Mouse (Mus musculus): ENCODE measurements at regions not wholly inside any gene's neighbourhood (a gene's known extent, or its start where the extent isn't known, plus 50 kb on each side); places are given as distances from the start of the nearest gene placed in this dataset.
A peak's percentile ranks its signal among the peaks of the same experiment; 100 is the strongest.
"Not testable (repeated sequence)": the region's sequence is repeated elsewhere in the genome, so short reads cannot be mapped to it uniquely, and the experiment has no call there.

- H3K27me3 ChIP-seq (ENCODE audit: control insufficient read depth, insufficient read depth, low read length); H3K9me3 ChIP-seq (ENCODE audit: control insufficient read depth, low read length); DNase-seq (ENCODE audit: low spot score); H3K27ac ChIP-seq (ENCODE audit: low read depth, low read length); H3K4me1 ChIP-seq (replicated peaks; ENCODE audit: control insufficient read depth, insufficient read depth, low read length); H3K4me3 ChIP-seq (ENCODE audit: low read depth, low read length); H3K36me3 ChIP-seq (ENCODE audit: control insufficient read depth, insufficient read depth, low read length); H3K9ac ChIP-seq (ENCODE audit: low read depth, low read length); H3K4me2 ChIP-seq (replicated peaks; ENCODE audit: low read depth, low read length); ATAC-seq (ENCODE audit: low FRiP score): not testable (repeated sequence)
- 83% methylated on average over 3 of the region's 3 CpGs for WGBS
Observed at GRCm38 (mm10) chr16:21102033-21102432, 51.8 kb downstream of the Teddm3 start.

- not testable (repeated sequence) for H3K4me1 ChIP-seq (replicated peaks; ENCODE audit: control insufficient read depth, insufficient read depth, low read length); H3K9me3 ChIP-seq (ENCODE audit: control insufficient read depth, low read length); H3K27ac ChIP-seq (ENCODE audit: low read depth, low read length); H3K4me2 ChIP-seq (replicated peaks; ENCODE audit: low read depth, low read length); H3K36me3 ChIP-seq (ENCODE audit: control insufficient read depth, insufficient read depth, low read length); DNase-seq (ENCODE audit: low spot score); H3K27me3 ChIP-seq (ENCODE audit: control insufficient read depth, insufficient read depth, low read length); ATAC-seq (ENCODE audit: low FRiP score); H3K9ac ChIP-seq (ENCODE audit: low read depth, low read length); H3K4me3 ChIP-seq (ENCODE audit: low read depth, low read length)
- 88% methylated on average over 2 of the region's 2 CpGs for WGBS
Observed at GRCm38 (mm10) chr16:21100126-21100525, 53.7 kb downstream of the Teddm3 start.

GRCm38 (mm10) chr16:21074779-21075148 lies 79.0 kb downstream of the Teddm3 start:
- no peak overlapping the region for H3K27ac ChIP-seq (ENCODE audit: low read depth, low read length)
- no peaks in the 10 kb centered on the region for H3K4me1 ChIP-seq (replicated peaks; ENCODE audit: control insufficient read depth, insufficient read depth, low read length)
- H3K4me3 ChIP-seq (ENCODE audit: low read depth, low read length): no peak overlapping the region
- WGBS: 70% methylated on average over 5 of the region's 5 CpGs
- no peak for DNase-seq (ENCODE audit: low spot score)
- ATAC-seq (ENCODE audit: low FRiP score): no peak
- no peaks in the 10 kb centered on the region for H3K36me3 ChIP-seq (ENCODE audit: control insufficient read depth, insufficient read depth, low read length)
- H3K9ac ChIP-seq (ENCODE audit: low read depth, low read length): no peak overlapping the region
- H3K27me3 ChIP-seq (ENCODE audit: control insufficient read depth, insufficient read depth, low read length): no peaks in the 10 kb centered on the region
- no peaks in the 10 kb centered on the region for H3K9me3 ChIP-seq (ENCODE audit: control insufficient read depth, low read length)
- H3K4me2 ChIP-seq (replicated peaks; ENCODE audit: low read depth, low read length): no peak overlapping the region

- not testable (repeated sequence) for H3K4me3 ChIP-seq (ENCODE audit: low read depth, low read length); H3K27ac ChIP-seq (ENCODE audit: low read depth, low read length); H3K27me3 ChIP-seq (ENCODE audit: control insufficient read depth, insufficient read depth, low read length); H3K4me2 ChIP-seq (replicated peaks; ENCODE audit: low read depth, low read length); H3K36me3 ChIP-seq (ENCODE audit: control insufficient read depth, insufficient read depth, low read length); H3K4me1 ChIP-seq (replicated peaks; ENCODE audit: control insufficient read depth, insufficient read depth, low read length); H3K9me3 ChIP-seq (ENCODE audit: control insufficient read depth, low read length); H3K9ac ChIP-seq (ENCODE audit: low read depth, low read length)
- DNase-seq (ENCODE audit: low spot score): peak; percentile 10
- WGBS: 27% methylated on average over 8 of the region's 10 CpGs
- ATAC-seq (ENCODE audit: low FRiP score): peak; percentile 63
Observed at GRCm38 (mm10) chr16:21074082-21074778, 79.6 kb downstream of the Teddm3 start.

- Histone ChIP-seq H3K9me3 (ENCODE audit: control insufficient read depth, low read length) (no peaks in the 10 kb centered on the region), H3K4me1 (replicated peaks; ENCODE audit: control insufficient read depth, insufficient read depth, low read length) (no peaks in the 10 kb centered on the region), H3K27ac (ENCODE audit: low read depth, low read length) (no peak overlapping the region), H3K4me3 (ENCODE audit: low read depth, low read length) (no peak overlapping the region), H3K36me3 (ENCODE audit: control insufficient read depth, insufficient read depth, low read length) (no peaks in the 10 kb centered on the region), H3K27me3 (ENCODE audit: control insufficient read depth, insufficient read depth, low read length) (no peaks in the 10 kb centered on the region), H3K4me2 (replicated peaks; ENCODE audit: low read depth, low read length) (no peak overlapping the region), H3K9ac (ENCODE audit: low read depth, low read length) (no peak overlapping the region)
- DNase-seq (ENCODE audit: low spot score) (no peak), ATAC-seq (ENCODE audit: low FRiP score) (no peak)
- 77% methylated on average over 2 of the region's 2 CpGs for WGBS
Observed at GRCm38 (mm10) chr16:21060211-21060610, 93.6 kb downstream of the Teddm3 start.

- H3K4me1 ChIP-seq (replicated peaks; ENCODE audit: control insufficient read depth, insufficient read depth, low read length): no peaks in the 10 kb centered on the region
- H3K27me3 ChIP-seq (ENCODE audit: control insufficient read depth, insufficient read depth, low read length): no peaks in the 10 kb centered on the region
- H3K27ac ChIP-seq (ENCODE audit: low read depth, low read length): no peak overlapping the region
- no peaks in the 10 kb centered on the region for H3K9me3 ChIP-seq (ENCODE audit: control insufficient read depth, low read length)
- H3K4me2 ChIP-seq (replicated peaks; ENCODE audit: low read depth, low read length): no peak overlapping the region
- no peak overlapping the region for H3K9ac ChIP-seq (ENCODE audit: low read depth, low read length)
- no peak overlapping the region for H3K4me3 ChIP-seq (ENCODE audit: low read depth, low read length)
- no peaks in the 10 kb centered on the region for H3K36me3 ChIP-seq (ENCODE audit: control insufficient read depth, insufficient read depth, low read length)
- DNase-seq (ENCODE audit: low spot score) (no peak), ATAC-seq (ENCODE audit: low FRiP score) (no peak)
Observed at GRCm38 (mm10) chr16:21054772-21055171, 99.0 kb downstream of the Teddm3 start.

GRCm38 (mm10) chr16:21022087-21022486 lies 131.7 kb downstream of the Teddm3 start:
- H3K27me3 ChIP-seq (ENCODE audit: control insufficient read depth, insufficient read depth, low read length); H3K4me2 ChIP-seq (replicated peaks; ENCODE audit: low read depth, low read length); ATAC-seq (ENCODE audit: low FRiP score); H3K9ac ChIP-seq (ENCODE audit: low read depth, low read length); H3K9me3 ChIP-seq (ENCODE audit: control insufficient read depth, low read length); H3K36me3 ChIP-seq (ENCODE audit: control insufficient read depth, insufficient read depth, low read length); DNase-seq (ENCODE audit: low spot score); H3K4me1 ChIP-seq (replicated peaks; ENCODE audit: control insufficient read depth, insufficient read depth, low read length); H3K27ac ChIP-seq (ENCODE audit: low read depth, low read length); H3K4me3 ChIP-seq (ENCODE audit: low read depth, low read length): not testable (repeated sequence)
- WGBS: 93% methylated on average over 1 of the region's 1 CpGs

- Histone ChIP-seq H3K4me3 (ENCODE audit: low read depth, low read length) (no peak overlapping the region), H3K9me3 (ENCODE audit: control insufficient read depth, low read length) (no peaks in the 10 kb centered on the region), H3K4me2 (replicated peaks; ENCODE audit: low read depth, low read length) (no peak overlapping the region), H3K4me1 (replicated peaks; ENCODE audit: control insufficient read depth, insufficient read depth, low read length) (no peaks in the 10 kb centered on the region), H3K9ac (ENCODE audit: low read depth, low read length) (no peak overlapping the region), H3K27me3 (ENCODE audit: control insufficient read depth, insufficient read depth, low read length) (no peaks in the 10 kb centered on the region), H3K36me3 (ENCODE audit: control insufficient read depth, insufficient read depth, low read length) (no peaks in the 10 kb centered on the region), H3K27ac (ENCODE audit: low read depth, low read length) (no peak overlapping the region)
- DNase-seq (ENCODE audit: low spot score) (no peak), ATAC-seq (ENCODE audit: low FRiP score) (no peak)
Observed at GRCm38 (mm10) chr16:21004871-21005270, 148.9 kb downstream of the Teddm3 start.

GRCm38 (mm10) chr16:21001126-21001525 lies 152.7 kb downstream of the Teddm3 start:
- no peaks in the 10 kb centered on the region for H3K36me3 ChIP-seq (ENCODE audit: control insufficient read depth, insufficient read depth, low read length)
- H3K9me3 ChIP-seq (ENCODE audit: control insufficient read depth, low read length): no peaks in the 10 kb centered on the region
- 81% methylated on average over 1 of the region's 1 CpGs for WGBS
- H3K4me3 ChIP-seq (ENCODE audit: low read depth, low read length): no peak overlapping the region
- H3K27me3 ChIP-seq (ENCODE audit: control insufficient read depth, insufficient read depth, low read length): no peaks in the 10 kb centered on the region
- no peak overlapping the region for H3K9ac ChIP-seq (ENCODE audit: low read depth, low read length)
- H3K27ac ChIP-seq (ENCODE audit: low read depth, low read length): no peak overlapping the region
- no peaks in the 10 kb centered on the region for H3K4me1 ChIP-seq (replicated peaks; ENCODE audit: control insufficient read depth, insufficient read depth, low read length)
- H3K4me2 ChIP-seq (replicated peaks; ENCODE audit: low read depth, low read length): no peak overlapping the region
- no peak for ATAC-seq (ENCODE audit: low FRiP score)
- no peak for DNase-seq (ENCODE audit: low spot score)
